Mouse (Mus musculus) hindbrain, embryonic 15.5 days (tissue): ENCODE results near the gene Calr3. TPM values are rescaled to one million over a fixed set of nuclear protein-coding genes. Genes with fewer than 3 reads are reported as not detected.

Experiments
- ATAC-seq: fragments of 200-750 bp; cut with Nextera tagmentation; 2 replicates; pipeline ENCODE4 v1.8.0; 2017; ENCODE audit warnings: low read depth, moderate number of reproducible peaks, moderate TSS enrichment; ENCODE audit not compliant: low FRiP score
- H3K27ac ChIP-seq: fragments of 300-500 bp; sonication (generic); replicated peaks from 2 replicates; pipeline ENCODE4 v1.5.1; 2015; ENCODE audit warnings: mild to moderate bottlenecking, inconsistent platforms
- H3K27me3 ChIP-seq: fragments of 300-500 bp; sonication (generic); 2 replicates; pipeline ENCODE4 v1.6.1; 2015; ENCODE audit warnings: control low read depth, inconsistent platforms
- H3K36me3 ChIP-seq: fragments of 300-500 bp; sonication (generic); 2 replicates; pipeline ENCODE4 v1.6.1; 2015; ENCODE audit warnings: control low read depth, inconsistent platforms
- H3K4me1 ChIP-seq: fragments of 300-500 bp; sonication (generic); replicated peaks from 2 replicates; pipeline ENCODE4 v1.6.1; 2015; ENCODE audit warnings: control low read depth, inconsistent platforms
- H3K4me2 ChIP-seq: fragments of 300-500 bp; sonication (generic); 2 replicates; pipeline ENCODE4 v1.6.1; 2015; ENCODE audit warnings: moderate library complexity, mild to moderate bottlenecking, inconsistent platforms
- H3K4me3 ChIP-seq: fragments of 300-500 bp; sonication (generic); 2 replicates; pipeline ENCODE4 v1.5.1; 2015; ENCODE audit warnings: mild to moderate bottlenecking, inconsistent platforms
- H3K9ac ChIP-seq: fragments of 300-500 bp; sonication (generic); 2 replicates; pipeline ENCODE4 v1.6.1; 2015; ENCODE audit warnings: inconsistent platforms
- H3K9me3 ChIP-seq: fragments of 300-500 bp; sonication (generic); 2 replicates; pipeline ENCODE4 v1.6.1; 2016; ENCODE audit warnings: control low read depth, inconsistent platforms
- WGBS: fragments of 180-500 bp; shearing (Covaris S2); methylation state at CpG from one replicate; pipeline ENCODE4 v1.1.7; 2015; 5-methylcytosine and 5-hydroxymethylcytosine counted together
- microRNA-seq: library from miRNA; unstranded; fragments of <30 nt; microRNA quantifications from one replicate; pipeline ENCODE4, GENCODE M21; 2016
- polyA plus RNA-seq: library from polyadenylated mRNA; unstranded; fragments of >200 nt; fragmentation: Nextera tagmentation; extraction: Ambion mirVana; gene quantifications from 2 replicates; pipeline ENCODE4 v1.2.1, GENCODE M21; 2015

Calr3 gene
- polyA plus RNA-seq, 1 experiment from 2014 or later = 1.5 TPM

- Histone ChIP-seq H3K27me3 (no peaks in the 10 kb centered on the region), H3K9ac (no peak overlapping the region), H3K9me3 (no peaks in the 10 kb centered on the region), H3K4me3 (no peak overlapping the region), H3K4me2 (no peak overlapping the region), H3K4me1 (no peaks in the 10 kb centered on the region), H3K27ac (no peak overlapping the region), H3K36me3 (peaks cover 93% of the 10 kb centered on the region)
- ATAC-seq = no peak
- 89% methylated on average over 2 of the region's 2 CpGs for WGBS
Observed at GRCm38 (mm10) chr8:72376900-72377299, 66.8 kb downstream of the Calr3 start.

- H3K36me3 ChIP-seq = peaks cover 93% of the 10 kb centered on the region
- H3K9me3 ChIP-seq = no peaks in the 10 kb centered on the region
- ATAC-seq = no peak
- no peaks in the 10 kb centered on the region for H3K4me1 ChIP-seq
- no peak overlapping the region for H3K27ac ChIP-seq
- WGBS = 97% methylated on average over 5 of the region's 5 CpGs
- H3K4me2 ChIP-seq = no peak overlapping the region
- no peak overlapping the region for H3K9ac ChIP-seq
- H3K27me3 ChIP-seq = no peaks in the 10 kb centered on the region
- no peak overlapping the region for H3K4me3 ChIP-seq
Observed at GRCm38 (mm10) chr8:72376309-72376708, 67.4 kb downstream of the Calr3 start.

- 92% methylated on average over 5 of the region's 5 CpGs for WGBS
- Histone ChIP-seq H3K27ac (no peak overlapping the region), H3K9me3 (no peaks in the 10 kb centered on the region), H3K4me2 (no peak overlapping the region), H3K36me3 (peaks cover 92% of the 10 kb centered on the region), H3K27me3 (no peaks in the 10 kb centered on the region), H3K9ac (no peak overlapping the region), H3K4me3 (no peak overlapping the region), H3K4me1 (no peaks in the 10 kb centered on the region)
- ATAC-seq = no peak
Observed at GRCm38 (mm10) chr8:72375161-72375560, 68.5 kb downstream of the Calr3 start.

Small RNAs within 50 kb of the gene (microRNA-seq; reads per million reads assigned to microRNA genes)
- gene Mir7068 = 1.1 reads per million

Other genes with a start within 250 kb of the Calr3 start
- gene Cib3, start 231.0 kb downstream of the Calr3 start, polyA plus RNA-seq = not detected in 2 replicates
- gene Gm11034, start 230.2 kb downstream of the Calr3 start, polyA plus RNA-seq = not detected in 2 replicates
- 91.8 and 97.1 TPM in 2 replicates for gene Fam32a, start 224.1 kb downstream of the Calr3 start, polyA plus RNA-seq
- gene Ap1m1, start 203.9 kb downstream of the Calr3 start, polyA plus RNA-seq = 238 and 278 TPM in 2 replicates
- gene Gm10282, start 138.6 kb downstream of the Calr3 start, polyA plus RNA-seq = 9.8 and 12.5 TPM in 2 replicates
- gene Klf2, start 124.8 kb downstream of the Calr3 start, polyA plus RNA-seq = 6.4 and 6.9 TPM in 2 replicates
- gene Eps15l1, start 22.4 kb downstream of the Calr3 start, polyA plus RNA-seq = 55.9 and 58.5 TPM in 2 replicates
- 16.5 and 17.0 TPM in 2 replicates for gene 1700030K09Rik, start within 50 bp of the Calr3 start, polyA plus RNA-seq
- gene Cherp, start 31.4 kb upstream of the Calr3 start, polyA plus RNA-seq = 44.5 and 59.8 TPM in 2 replicates
- gene Slc35e1, start 48.7 kb upstream of the Calr3 start, polyA plus RNA-seq = 17.8 and 20.0 TPM in 2 replicates
- gene Med26, start 104.4 kb upstream of the Calr3 start, polyA plus RNA-seq = 15.8 and 18.6 TPM in 2 replicates
- 122 TPM in 2 replicates for gene Smim7, start 127.2 kb upstream of the Calr3 start, polyA plus RNA-seq
- gene Tmem38a, start 128.2 kb upstream of the Calr3 start, polyA plus RNA-seq = 33.7 and 34.2 TPM in 2 replicates
- 2.3 and 2.9 TPM in 2 replicates for gene Nwd1, start 202.8 kb upstream of the Calr3 start, polyA plus RNA-seq